Mouse (Mus musculus): ENCODE results near the gene Rhoj. TPM values are rescaled to one million over a fixed set of nuclear protein-coding genes. Genes with fewer than 3 reads are reported as not detected.

Gene Rhoj
- polyA plus RNA-seq, 1 experiment, result 5.9 TPM

GRCm38 (mm10) chr12:75286166-75286565 lies 22.0 kb upstream of the Rhoj start:
- Histone ChIP-seq H3K36me3 (ENCODE audit: control insufficient read depth, insufficient read depth, low read length) (no peaks in the 10 kb centered on the region), H3K4me1 (replicated peaks; ENCODE audit: control insufficient read depth, insufficient read depth, low read length) (peaks cover 23% of the 10 kb centered on the region), H3K4me3 (ENCODE audit: control insufficient read depth, insufficient read depth, low read length) (no peak overlapping the region), H3K27ac (ENCODE audit: control insufficient read depth, insufficient read depth, low read length) (no peak overlapping the region), H3K27me3 (ENCODE audit: control insufficient read depth, insufficient read depth, low read length) (no peaks in the 10 kb centered on the region)
- no peak for TF ChIP-seq POLR2A (IDR thresholded peaks at IDR 0.05; ENCODE audit: control insufficient read depth, extremely low read depth, insufficient read depth, low read length, poor library complexity)
- TF ChIP-seq CTCF (IDR thresholded peaks at IDR 0.05; ENCODE audit: borderline replicate concordance, control insufficient read depth, extremely low read depth, insufficient read depth, low read length, poor library complexity), result no peak
- WGBS, result 93% methylated on average over 3 of the region's 3 CpGs
- DNase-seq, result no peak

- TF ChIP-seq POLR2A (IDR thresholded peaks at IDR 0.05; ENCODE audit: control insufficient read depth, extremely low read depth, insufficient read depth, low read length, poor library complexity) (no peak), CTCF (IDR thresholded peaks at IDR 0.05; ENCODE audit: borderline replicate concordance, control insufficient read depth, extremely low read depth, insufficient read depth, low read length, poor library complexity) (no peak)
- Histone ChIP-seq H3K27me3 (ENCODE audit: control insufficient read depth, insufficient read depth, low read length) (no peaks in the 10 kb centered on the region), H3K4me1 (replicated peaks; ENCODE audit: control insufficient read depth, insufficient read depth, low read length) (peaks cover 7% of the 10 kb centered on the region; the same call in 1 of the 2 replicates), H3K4me3 (ENCODE audit: control insufficient read depth, insufficient read depth, low read length) (no peak overlapping the region), H3K27ac (ENCODE audit: control insufficient read depth, insufficient read depth, low read length) (no peak overlapping the region), H3K36me3 (ENCODE audit: control insufficient read depth, insufficient read depth, low read length) (no peaks in the 10 kb centered on the region)
- DNase-seq, result no peak
- WGBS, result 90% methylated on average over 2 of the region's 2 CpGs
Observed at GRCm38 (mm10) chr12:75290524-75290923, 17.6 kb upstream of the Rhoj start.

GRCm38 (mm10) chr12:75291556-75291955 lies 16.6 kb upstream of the Rhoj start:
- 95% methylated on average over 5 of the region's 5 CpGs for WGBS

GRCm38 (mm10) chr12:75292939-75293338 lies 15.2 kb upstream of the Rhoj start:
- peaks cover 3% of the 10 kb centered on the region; the same call in 1 of the 2 replicates for H3K4me1 ChIP-seq (replicated peaks; ENCODE audit: control insufficient read depth, insufficient read depth, low read length)
- no peak for DNase-seq
- TF ChIP-seq POLR2A (IDR thresholded peaks at IDR 0.05; ENCODE audit: control insufficient read depth, extremely low read depth, insufficient read depth, low read length, poor library complexity), result no peak
- no peak for TF ChIP-seq CTCF (IDR thresholded peaks at IDR 0.05; ENCODE audit: borderline replicate concordance, control insufficient read depth, extremely low read depth, insufficient read depth, low read length, poor library complexity)
- H3K27ac ChIP-seq (ENCODE audit: control insufficient read depth, insufficient read depth, low read length), result no peak overlapping the region
- H3K27me3 ChIP-seq (ENCODE audit: control insufficient read depth, insufficient read depth, low read length), result no peaks in the 10 kb centered on the region
- no peak overlapping the region for H3K4me3 ChIP-seq (ENCODE audit: control insufficient read depth, insufficient read depth, low read length)
- H3K36me3 ChIP-seq (ENCODE audit: control insufficient read depth, insufficient read depth, low read length), result no peaks in the 10 kb centered on the region
- WGBS, result 9% methylated on average over 6 of the region's 6 CpGs

More at GRCm38 (mm10) chr12:75291556-75291955, 16.6 kb upstream of the Rhoj start:
- Histone ChIP-seq H3K27ac (ENCODE audit: control insufficient read depth, insufficient read depth, low read length) (no peak overlapping the region), H3K4me3 (ENCODE audit: control insufficient read depth, insufficient read depth, low read length) (no peak overlapping the region), H3K4me1 (replicated peaks; ENCODE audit: control insufficient read depth, insufficient read depth, low read length) (peaks cover 3% of the 10 kb centered on the region; the same call in 1 of the 2 replicates), H3K36me3 (ENCODE audit: control insufficient read depth, insufficient read depth, low read length) (no peaks in the 10 kb centered on the region), H3K27me3 (ENCODE audit: control insufficient read depth, insufficient read depth, low read length) (no peaks in the 10 kb centered on the region)
- DNase-seq, result no peak
- TF ChIP-seq POLR2A (IDR thresholded peaks at IDR 0.05; ENCODE audit: control insufficient read depth, extremely low read depth, insufficient read depth, low read length, poor library complexity) (no peak), CTCF (IDR thresholded peaks at IDR 0.05; ENCODE audit: borderline replicate concordance, control insufficient read depth, extremely low read depth, insufficient read depth, low read length, poor library complexity) (no peak)

GRCm38 (mm10) chr12:75299865-75300264 lies 8.3 kb upstream of the Rhoj start:
- TF ChIP-seq POLR2A (IDR thresholded peaks at IDR 0.05; ENCODE audit: control insufficient read depth, extremely low read depth, insufficient read depth, low read length, poor library complexity) (no peak), CTCF (IDR thresholded peaks at IDR 0.05; ENCODE audit: borderline replicate concordance, control insufficient read depth, extremely low read depth, insufficient read depth, low read length, poor library complexity) (no peak)
- no peak overlapping the region for H3K4me3 ChIP-seq (ENCODE audit: control insufficient read depth, insufficient read depth, low read length)
- no peak for DNase-seq
- H3K27ac ChIP-seq (ENCODE audit: control insufficient read depth, insufficient read depth, low read length), result no peak overlapping the region
- WGBS, result 13% methylated on average over 1 of the region's 1 CpGs
- H3K27me3 ChIP-seq (ENCODE audit: control insufficient read depth, insufficient read depth, low read length), result no peaks in the 10 kb centered on the region
- no peaks in the 10 kb centered on the region for H3K4me1 ChIP-seq (replicated peaks; ENCODE audit: control insufficient read depth, insufficient read depth, low read length)
- no peaks in the 10 kb centered on the region for H3K36me3 ChIP-seq (ENCODE audit: control insufficient read depth, insufficient read depth, low read length)

- no peak for TF ChIP-seq CTCF (IDR thresholded peaks at IDR 0.05; ENCODE audit: borderline replicate concordance, control insufficient read depth, extremely low read depth, insufficient read depth, low read length, poor library complexity)
- no peak for TF ChIP-seq POLR2A (IDR thresholded peaks at IDR 0.05; ENCODE audit: control insufficient read depth, extremely low read depth, insufficient read depth, low read length, poor library complexity)
- Histone ChIP-seq H3K27me3 (ENCODE audit: control insufficient read depth, insufficient read depth, low read length) (no peaks in the 10 kb centered on the region; the same call in 1 of the 2 replicates), H3K27ac (ENCODE audit: control insufficient read depth, insufficient read depth, low read length) (no peak overlapping the region), H3K4me1 (replicated peaks; ENCODE audit: control insufficient read depth, insufficient read depth, low read length) (peaks cover 10% of the 10 kb centered on the region; the same call in 1 of the 2 replicates), H3K36me3 (ENCODE audit: control insufficient read depth, insufficient read depth, low read length) (no peaks in the 10 kb centered on the region), H3K4me3 (ENCODE audit: control insufficient read depth, insufficient read depth, low read length) (no peak overlapping the region)
- no peak for DNase-seq
- 95% methylated on average over 6 of the region's 6 CpGs for WGBS
Observed at GRCm38 (mm10) chr12:75304132-75304531, 4.0 kb upstream of the Rhoj start.

- Histone ChIP-seq H3K4me1 (replicated peaks; ENCODE audit: control insufficient read depth, insufficient read depth, low read length) (peaks cover 10% of the 10 kb centered on the region; the same call in 1 of the 2 replicates), H3K27ac (ENCODE audit: control insufficient read depth, insufficient read depth, low read length) (no peak overlapping the region), H3K27me3 (ENCODE audit: control insufficient read depth, insufficient read depth, low read length) (peaks cover 5% of the 10 kb centered on the region), H3K4me3 (ENCODE audit: control insufficient read depth, insufficient read depth, low read length) (no peak overlapping the region), H3K36me3 (ENCODE audit: control insufficient read depth, insufficient read depth, low read length) (no peaks in the 10 kb centered on the region)
- no peak for DNase-seq
- 36% methylated on average over 6 of the region's 6 CpGs for WGBS
- no peak for TF ChIP-seq CTCF (IDR thresholded peaks at IDR 0.05; ENCODE audit: borderline replicate concordance, control insufficient read depth, extremely low read depth, insufficient read depth, low read length, poor library complexity)
- no peak for TF ChIP-seq POLR2A (IDR thresholded peaks at IDR 0.05; ENCODE audit: control insufficient read depth, extremely low read depth, insufficient read depth, low read length, poor library complexity)
Observed at GRCm38 (mm10) chr12:75309756-75310155, 1.6 kb downstream of the Rhoj start.

Data from thymus, adult 2 months (tissue).